Mouse (Mus musculus) midbrain, postnatal 0 days (tissue): Measurements from ENCODE around the gene Itgb2l. TPM values are rescaled to one million over a fixed set of nuclear protein-coding genes. Genes with fewer than 3 reads are reported as not detected.
A peak's percentile ranks its signal among the peaks of the same experiment; 100 is the strongest.

Experiments used
- ATAC-seq: fragments of 200-750 bp; cut with Nextera tagmentation; 2 replicates; pipeline ENCODE4 v1.8.0; 2017; ENCODE audit warnings: moderate number of reproducible peaks, mild to moderate bottlenecking, moderate TSS enrichment, moderate library complexity; ENCODE audit not compliant: low FRiP score
- DNase-seq: peaks from one replicate; pipeline ENCODE4 v3.0.0-alpha.2; 2015; ENCODE audit warnings: low spot score
- H3K27ac ChIP-seq: fragments of 300-500 bp; sonication (generic); 2 replicates; pipeline ENCODE4 v1.5.1; 2014; ENCODE audit warnings: low read depth, mild to moderate bottlenecking, low read length, mixed read lengths
- H3K27me3 ChIP-seq: fragments of 300-500 bp; sonication (generic); 2 replicates; pipeline ENCODE4 v1.6.1; 2014; ENCODE audit warnings: low read length, control low read depth, mixed read lengths; ENCODE audit not compliant: insufficient read depth
- H3K36me3 ChIP-seq: fragments of 300-500 bp; sonication (generic); 2 replicates; pipeline ENCODE4 v1.6.1; 2014; ENCODE audit warnings: low read length, control low read depth, mixed read lengths; ENCODE audit not compliant: insufficient read depth
- H3K4me1 ChIP-seq: fragments of 300-500 bp; sonication (generic); 2 replicates; pipeline ENCODE4 v1.6.1; 2014; ENCODE audit warnings: mild to moderate bottlenecking, control low read depth, antibody characterized with exemption, low read length, mixed read lengths; ENCODE audit not compliant: insufficient read depth
- H3K4me2 ChIP-seq: fragments of 300-500 bp; sonication (generic); 2 replicates; pipeline ENCODE4 v1.6.1; 2014; ENCODE audit warnings: low read depth, mild to moderate bottlenecking, low read length, mixed read lengths; ENCODE audit not compliant: poor library complexity, severe bottlenecking
- H3K4me3 ChIP-seq: fragments of 300-500 bp; sonication (generic); 2 replicates; pipeline ENCODE4 v1.5.1; 2014; ENCODE audit warnings: low read depth, mild to moderate bottlenecking, low read length, moderate library complexity
- H3K9ac ChIP-seq: fragments of 300-500 bp; sonication (generic); replicated peaks from 2 replicates; pipeline ENCODE4 v1.6.1; 2014; ENCODE audit warnings: mild to moderate bottlenecking, low read length, moderate library complexity, mixed read lengths; ENCODE audit not compliant: poor library complexity, severe bottlenecking
- H3K9me3 ChIP-seq: fragments of 300-500 bp; sonication (generic); 2 replicates; pipeline ENCODE4 v1.6.1; 2016; ENCODE audit warnings: low read length, control low read depth
- CTCF ChIP-seq: IDR thresholded peaks from 2 replicates; pipeline ENCODE4 v1.5.1; 2016; ENCODE audit warnings: antibody characterized with exemption, mild to moderate bottlenecking
- whole genome bisulfite sequencing: fragments of 180-500 bp; shearing (Covaris S2); extraction: QIAGEN DNeasy Blood & Tissue Kit; methylation state at CpG from one replicate; pipeline ENCODE4 v1.1.7; 2014; 5-methylcytosine and 5-hydroxymethylcytosine counted together
- polyA plus RNA-seq: library from polyadenylated mRNA; unstranded; fragments of >200 nt; fragmentation: Nextera tagmentation; extraction: Ambion mirVana; gene quantifications from 2 replicates; pipeline ENCODE4 v1.2.1, GENCODE M21; 2015
- total RNA-seq: library from RNA; depleted of rRNA; stranded (reverse); fragments of >200 nt; gene quantifications from 2 replicates; pipeline ENCODE4 v1.2.3, GENCODE M21; 2014; rRNA removed

Itgb2l gene
- not detected in 2 replicates for total RNA-seq
- 0.53 TPM in 1 of 2 replicates, not detected in the other for polyA plus RNA-seq

GRCm38 (mm10) chr16:96443468-96443867 is at the start of gene Itgb2l:
Itgb2l (minus strand) TSS chr16:96443619.
- Histone ChIP-seq H3K9me3 (no peaks in the 10 kb centered on the region), H3K4me2 (no peak within 1 kb of the TSS), H3K36me3 (no peaks in the 10 kb centered on the region), H3K4me1 (no peaks in the 10 kb centered on the region), H3K9ac (no peak within 1 kb of the TSS), H3K27me3 (no peaks in the 10 kb centered on the region), H3K27ac (no peak within 1 kb of the TSS), H3K4me3 (no peak within 1 kb of the TSS)
- 83% methylated on average over 2 of the region's 2 CpGs for WGBS
- TF ChIP-seq CTCF: no peak
- DNase-seq (no peak), ATAC-seq (no peak)

GRCm38 (mm10) chr16:96491530-96491929 is 48.1 kb upstream of the Itgb2l start:
- no peaks in the 10 kb centered on the region for H3K36me3 ChIP-seq
- H3K9me3 ChIP-seq: no peaks in the 10 kb centered on the region
- H3K9ac ChIP-seq: no peak overlapping the region
- ATAC-seq (0 out of 2 replicates have a peak, but pooled peaks have one; percentile 38), DNase-seq (no peak)
- 26% methylated on average over 3 of the region's 3 CpGs for WGBS
- no peaks in the 10 kb centered on the region for H3K27me3 ChIP-seq
- TF ChIP-seq CTCF: no peak
- no peak overlapping the region for H3K4me2 ChIP-seq
- H3K4me3 ChIP-seq: no peak overlapping the region
- H3K4me1 ChIP-seq: peaks cover 4% of the 10 kb centered on the region; the same call in 1 of the 2 replicates
- H3K27ac ChIP-seq: peak overlapping the region; percentile 32; the same call in 1 of the 2 replicates

GRCm38 (mm10) chr16:96488038-96488437 is 44.6 kb upstream of the Itgb2l start:
- H3K4me1 ChIP-seq: peaks cover 4% of the 10 kb centered on the region; the same call in 1 of the 2 replicates
- no peak overlapping the region for H3K27ac ChIP-seq
- TF ChIP-seq CTCF: 0 out of 2 replicates have a peak, but pooled peaks have one; percentile 5
- no peak overlapping the region for H3K4me3 ChIP-seq
- no peak overlapping the region for H3K4me2 ChIP-seq
- H3K27me3 ChIP-seq: no peaks in the 10 kb centered on the region
- no peak overlapping the region for H3K9ac ChIP-seq
- ATAC-seq (no peak), DNase-seq (no peak)
- no peaks in the 10 kb centered on the region for H3K9me3 ChIP-seq
- H3K36me3 ChIP-seq: no peaks in the 10 kb centered on the region
- WGBS: 84% methylated on average over 5 of the region's 5 CpGs

GRCm38 (mm10) chr16:96487007-96487684 is 43.7 kb upstream of the Itgb2l start:
- no peak overlapping the region for H3K9ac ChIP-seq
- no peak for TF ChIP-seq CTCF
- no peak for DNase-seq
- ATAC-seq: no peak
- H3K27me3 ChIP-seq: no peaks in the 10 kb centered on the region
- no peaks in the 10 kb centered on the region for H3K9me3 ChIP-seq
- 51% methylated on average over 11 of the region's 11 CpGs for WGBS
- no peak overlapping the region for H3K4me3 ChIP-seq
- peaks cover 4% of the 10 kb centered on the region; the same call in 1 of the 2 replicates for H3K4me1 ChIP-seq
- no peak overlapping the region for H3K27ac ChIP-seq
- H3K36me3 ChIP-seq: no peaks in the 10 kb centered on the region
- no peak overlapping the region for H3K4me2 ChIP-seq

- no peak overlapping the region for H3K27ac ChIP-seq
- no peak overlapping the region for H3K4me3 ChIP-seq
- WGBS: 90% methylated on average over 4 of the region's 4 CpGs
- no peaks in the 10 kb centered on the region for H3K27me3 ChIP-seq
- TF ChIP-seq CTCF: no peak
- ATAC-seq: no peak
- H3K4me1 ChIP-seq: no peaks in the 10 kb centered on the region
- no peaks in the 10 kb centered on the region for H3K36me3 ChIP-seq
- no peak overlapping the region for H3K9ac ChIP-seq
- DNase-seq: no peak
- no peaks in the 10 kb centered on the region for H3K9me3 ChIP-seq
- no peak overlapping the region for H3K4me2 ChIP-seq
These were observed 38.4 kb upstream of the Itgb2l start for GRCm38 (mm10) chr16:96481791-96482190.

GRCm38 (mm10) chr16:96474185-96474584 is 30.8 kb upstream of the Itgb2l start:
- WGBS: 67% methylated on average over 3 of the region's 3 CpGs

More at GRCm38 (mm10) chr16:96474185-96474584, 30.8 kb upstream of the Itgb2l start:
- no peak for DNase-seq
- no peak for TF ChIP-seq CTCF
- H3K9me3 ChIP-seq: no peaks in the 10 kb centered on the region
- ATAC-seq: no peak
- H3K27me3 ChIP-seq: no peaks in the 10 kb centered on the region
- no peak overlapping the region for H3K4me3 ChIP-seq
- H3K36me3 ChIP-seq: no peaks in the 10 kb centered on the region
- no peak overlapping the region for H3K27ac ChIP-seq
- no peak overlapping the region for H3K4me2 ChIP-seq
- no peak overlapping the region for H3K9ac ChIP-seq
- peaks cover 15% of the 10 kb centered on the region for H3K4me1 ChIP-seq
